Mouse (Mus musculus): ENCODE data around the gene Cyp26c1. TPM values are rescaled to one million over a fixed set of nuclear protein-coding genes. Genes with fewer than 3 reads are reported as not detected.

Gene Cyp26c1
- total RNA-seq, 2 experiments from 2014 or later, result not detected

Other genes with a start within 250 kb of the Cyp26c1 start
- gene Exoc6, start 135.2 kb upstream of the Cyp26c1 start, total RNA-seq (2021), result 10 to 100 TPM; 39.4 to 41.9 TPM
- gene Cyp26a1, start 12.2 kb downstream of the Cyp26c1 start, total RNA-seq (2021), result under 1 TPM; 0.13 to 0.41 TPM